Mouse (Mus musculus) hindbrain, embryonic 14.5 days (tissue): ENCODE data around the gene Apoa4. TPM values are rescaled to one million over a fixed set of nuclear protein-coding genes. Genes with fewer than 3 reads are reported as not detected.

ENCODE experiments used
- ATAC-seq: fragments of 200-750 bp; cut with Nextera tagmentation; 2 replicates; pipeline ENCODE4 v1.8.0; 2017; ENCODE audit warnings: moderate number of reproducible peaks, mild to moderate bottlenecking, moderate TSS enrichment, moderate library complexity; ENCODE audit not compliant: low FRiP score
- DNase-seq: peaks from one replicate; pipeline ENCODE4 v3.0.0-alpha.2; 2015; ENCODE audit warnings: low spot score
- H3K27ac ChIP-seq: fragments of 300-500 bp; sonication (generic); 2 replicates; pipeline ENCODE4 v1.5.1; 2014; ENCODE audit warnings: mild to moderate bottlenecking, moderate library complexity
- H3K27me3 ChIP-seq: fragments of 300-500 bp; sonication (generic); 2 replicates; pipeline ENCODE4 v1.6.1; 2014; ENCODE audit warnings: mild to moderate bottlenecking, low read length, mixed read lengths; ENCODE audit not compliant: control insufficient read depth, insufficient read depth
- H3K36me3 ChIP-seq: fragments of 300-500 bp; sonication (generic); replicated peaks from 2 replicates; pipeline ENCODE4 v1.6.1; 2014; ENCODE audit not compliant: control insufficient read depth, insufficient read depth
- H3K4me1 ChIP-seq: fragments of 300-500 bp; sonication (generic); replicated peaks from 2 replicates; pipeline ENCODE4 v1.6.1; 2014; ENCODE audit warnings: antibody characterized with exemption, low read length, mixed read lengths; ENCODE audit not compliant: control insufficient read depth, insufficient read depth
- H3K4me2 ChIP-seq: fragments of 300-500 bp; sonication (generic); replicated peaks from 2 replicates; pipeline ENCODE4 v1.6.1; 2014; ENCODE audit warnings: mild to moderate bottlenecking, moderate library complexity
- H3K4me3 ChIP-seq: fragments of 300-500 bp; sonication (generic); replicated peaks from 2 replicates; pipeline ENCODE4 v1.5.1; 2014; ENCODE audit warnings: mild to moderate bottlenecking, low read length
- H3K9ac ChIP-seq: fragments of 300-500 bp; sonication (generic); 2 replicates; pipeline ENCODE4 v1.6.1; 2014
- H3K9me3 ChIP-seq: fragments of 300-500 bp; sonication (generic); 2 replicates; pipeline ENCODE4 v1.6.1; 2016; ENCODE audit warnings: low read length; ENCODE audit not compliant: control insufficient read depth
- WGBS: fragments of 180-500 bp; shearing (Covaris S2); extraction: QIAGEN DNeasy Blood & Tissue Kit; methylation state at CpG from one replicate; pipeline ENCODE4 v1.1.7; 2014; 5-methylcytosine and 5-hydroxymethylcytosine counted together
- polyA plus RNA-seq: library from polyadenylated mRNA; unstranded; fragments of >200 nt; fragmentation: Nextera tagmentation; extraction: Ambion mirVana; gene quantifications from 2 replicates; pipeline ENCODE4 v1.2.1, GENCODE M21; 2014

Gene Apoa4
- polyA plus RNA-seq, 1 experiment from 2014 or later = not detected

GRCm38 (mm10) chr9:46223090-46223489 lies 17.4 kb upstream of the Apoa4 start:
- Histone ChIP-seq H3K4me1 (no peaks in the 10 kb centered on the region), H3K27me3 (no peaks in the 10 kb centered on the region), H3K36me3 (peaks cover 48% of the 10 kb centered on the region), H3K4me2 (no peak overlapping the region), H3K9ac (no peak overlapping the region), H3K4me3 (no peak overlapping the region), H3K9me3 (no peaks in the 10 kb centered on the region), H3K27ac (no peak overlapping the region)
- WGBS = 89% methylated on average over 6 of the region's 6 CpGs
- DNase-seq = no peak
- no peak for ATAC-seq

DNA sequence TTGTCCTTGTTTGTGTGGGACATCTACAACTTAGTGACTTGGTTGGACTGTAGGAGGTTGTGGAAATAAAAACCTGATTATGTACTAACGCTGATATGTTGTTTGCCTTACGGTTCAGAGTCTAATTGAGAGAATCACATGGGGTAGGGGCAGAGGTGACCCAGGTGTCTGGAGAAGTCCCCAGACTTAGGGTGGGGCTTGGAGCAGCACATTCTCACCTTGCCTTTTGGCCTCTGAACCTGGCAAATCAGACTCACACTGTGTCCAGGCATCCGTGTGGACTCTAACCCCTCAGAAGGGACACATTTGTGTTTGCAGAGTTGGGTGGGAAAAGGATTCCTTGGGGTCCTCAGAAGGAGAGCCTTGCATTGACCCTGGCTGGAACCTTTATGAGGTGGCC lies 16.4 kb upstream of the Apoa4 start:
- ATAC-seq (no peak), DNase-seq (no peak)
- H3K4me1 ChIP-seq = no peaks in the 10 kb centered on the region
- no peak overlapping the region for H3K4me3 ChIP-seq
- no peaks in the 10 kb centered on the region for H3K27me3 ChIP-seq
- 90% methylated on average over 3 of the region's 3 CpGs for WGBS
- no peak overlapping the region for H3K4me2 ChIP-seq
- no peak overlapping the region for H3K9ac ChIP-seq
- H3K9me3 ChIP-seq = no peaks in the 10 kb centered on the region
- H3K27ac ChIP-seq = no peak overlapping the region
- peaks cover 43% of the 10 kb centered on the region for H3K36me3 ChIP-seq

GRCm38 (mm10) chr9:46224945-46225660 lies 15.4 kb upstream of the Apoa4 start:
- Histone ChIP-seq H3K9ac (no peak overlapping the region), H3K4me3 (no peak overlapping the region), H3K27ac (no peak overlapping the region), H3K4me2 (no peak overlapping the region), H3K27me3 (no peaks in the 10 kb centered on the region), H3K4me1 (no peaks in the 10 kb centered on the region), H3K36me3 (peaks cover 33% of the 10 kb centered on the region), H3K9me3 (no peaks in the 10 kb centered on the region)
- 76% methylated on average over 5 of the region's 5 CpGs for WGBS
- no peak for DNase-seq
- ATAC-seq = no peak

GRCm38 (mm10) chr9:46227064-46227614 lies 13.4 kb upstream of the Apoa4 start:
- H3K4me2 ChIP-seq = no peak overlapping the region
- H3K27ac ChIP-seq = no peak overlapping the region
- peaks cover 12% of the 10 kb centered on the region for H3K36me3 ChIP-seq
- ATAC-seq (no peak), DNase-seq (no peak)
- H3K4me3 ChIP-seq = no peak overlapping the region
- H3K9me3 ChIP-seq = no peaks in the 10 kb centered on the region
- H3K9ac ChIP-seq = no peak overlapping the region
- WGBS = 90% methylated on average over 3 of the region's 3 CpGs
- H3K27me3 ChIP-seq = no peaks in the 10 kb centered on the region
- peaks cover 8% of the 10 kb centered on the region; the same call in 1 of the 2 replicates for H3K4me1 ChIP-seq

GRCm38 (mm10) chr9:46228491-46228890 lies 12.0 kb upstream of the Apoa4 start, which contains the start of gene Apoa1:
TSS of gene Apoa1 (plus strand) at chr9:46228580.
- Histone ChIP-seq H3K4me1 (peaks cover 8% of the 10 kb centered on the region; the same call in 1 of the 2 replicates), H3K36me3 (peaks cover 6% of the 10 kb centered on the region; the same call in 1 of the 2 replicates), H3K27ac (no peak within 1 kb of the TSS), H3K4me3 (no peak within 1 kb of the TSS), H3K9me3 (no peaks in the 10 kb centered on the region), H3K9ac (no peak within 1 kb of the TSS), H3K4me2 (no peak within 1 kb of the TSS), H3K27me3 (no peaks in the 10 kb centered on the region)
- no peak for DNase-seq
- ATAC-seq = no peak
- 66% methylated on average over 9 of the region's 9 CpGs for WGBS

- Histone ChIP-seq H3K4me3 (peak overlapping the region; percentile 43), H3K27me3 (no peaks in the 10 kb centered on the region), H3K36me3 (no peaks in the 10 kb centered on the region), H3K9ac (peak overlapping the region; percentile 69), H3K4me2 (peak overlapping the region; percentile 81), H3K4me1 (peaks cover 8% of the 10 kb centered on the region; the same call in 1 of the 2 replicates), H3K27ac (peak overlapping the region; percentile 74), H3K9me3 (no peaks in the 10 kb centered on the region)
- DNase-seq = peak; percentile 88
- WGBS = 15% methylated on average over 37 of the region's 37 CpGs
- peak; percentile 94 for ATAC-seq
These were observed 10.7 kb upstream of the Apoa4 start for GRCm38 (mm10) chr9:46229573-46230449.

DNA sequence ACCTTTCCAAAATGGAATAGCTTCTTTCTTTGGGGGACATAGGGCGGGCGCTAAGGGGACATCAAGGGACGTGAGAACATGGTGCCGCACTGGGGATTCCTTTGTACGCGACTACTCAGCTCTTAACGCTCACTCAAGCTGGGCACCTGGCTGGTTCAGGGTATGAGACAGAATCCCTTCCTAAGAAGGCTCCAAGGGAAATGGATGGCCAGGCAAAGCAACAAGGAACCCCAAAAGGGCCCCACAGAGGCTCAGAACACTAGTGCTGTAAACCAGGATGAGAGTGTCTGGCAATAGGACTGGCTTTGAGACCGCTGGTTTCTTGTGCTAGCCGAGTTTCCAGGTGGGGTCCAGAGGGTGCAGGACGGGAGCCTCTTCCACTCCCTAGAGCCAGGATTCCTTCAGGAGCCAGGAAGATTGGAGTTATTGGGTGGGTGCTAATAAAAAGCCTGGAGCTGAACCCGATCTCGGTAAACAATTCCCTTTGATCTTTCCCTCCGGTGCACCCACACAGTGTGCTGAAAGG lies 10.0 kb upstream of the Apoa4 start:
- peaks cover 8% of the 10 kb centered on the region; the same call in 1 of the 2 replicates for H3K4me1 ChIP-seq
- no peaks in the 10 kb centered on the region for H3K36me3 ChIP-seq
- ATAC-seq = peak; percentile 56
- H3K27ac ChIP-seq = peak overlapping the region; percentile 74
- peak overlapping the region; percentile 81 for H3K4me2 ChIP-seq
- 19% methylated on average over 13 of the region's 13 CpGs for WGBS
- H3K4me3 ChIP-seq = peak overlapping the region; percentile 43
- peak; percentile 26 for DNase-seq
- peak overlapping the region; percentile 69 for H3K9ac ChIP-seq
- H3K27me3 ChIP-seq = no peaks in the 10 kb centered on the region
- no peaks in the 10 kb centered on the region for H3K9me3 ChIP-seq

DNA sequence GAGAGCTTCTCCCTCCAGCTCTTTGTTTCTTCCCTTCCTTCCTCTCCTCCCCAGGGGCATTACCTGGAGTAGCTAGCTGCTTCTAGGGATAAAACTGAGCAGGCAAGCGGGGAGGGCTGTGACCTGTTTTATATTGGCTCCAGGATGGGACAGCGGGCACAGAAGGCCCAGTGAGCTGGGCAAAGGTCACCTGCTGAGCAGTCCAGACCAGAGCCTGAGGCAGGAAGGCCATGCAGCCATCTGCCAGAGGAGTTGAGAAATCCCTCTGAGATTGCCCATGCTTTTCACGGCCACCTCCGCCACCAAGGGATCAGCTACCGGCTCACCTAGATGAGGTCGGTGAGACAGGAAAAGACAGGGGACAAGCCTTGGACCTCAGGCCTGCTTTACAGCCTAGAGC lies 5.3 kb upstream of the Apoa4 start:
- 90% methylated on average over 6 of the region's 6 CpGs for WGBS
- Histone ChIP-seq H3K9me3 (no peaks in the 10 kb centered on the region), H3K4me2 (no peak overlapping the region), H3K4me3 (no peak overlapping the region), H3K4me1 (peaks cover 7% of the 10 kb centered on the region; the same call in 1 of the 2 replicates), H3K27ac (no peak overlapping the region), H3K36me3 (no peaks in the 10 kb centered on the region), H3K9ac (no peak overlapping the region), H3K27me3 (no peaks in the 10 kb centered on the region)
- no peak for ATAC-seq
- DNase-seq = no peak

DNA sequence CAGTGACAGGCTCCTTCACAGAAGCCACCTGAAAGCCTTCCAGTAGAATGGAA lies 5.1 kb upstream of the Apoa4 start, which contains the start of gene Apoc3:
Gene Apoc3, minus strand, starts transcription at position 41 of the 53 bp plus-strand sequence.
- ATAC-seq = no peak

More for the DNA sequence above, 5.1 kb upstream of the Apoa4 start, which contains the start of gene Apoc3:
- Histone ChIP-seq H3K4me1 (peaks cover 5% of the 10 kb centered on the region; the same call in 1 of the 2 replicates), H3K9me3 (no peaks in the 10 kb centered on the region), H3K36me3 (no peaks in the 10 kb centered on the region), H3K4me2 (no peak within 1 kb of the TSS), H3K9ac (no peak within 1 kb of the TSS), H3K27ac (no peak within 1 kb of the TSS), H3K4me3 (no peak within 1 kb of the TSS), H3K27me3 (no peaks in the 10 kb centered on the region)
- DNase-seq = no peak
